Mouse (Mus musculus) liver, embryonic 14.5 days (tissue): ENCODE results near the gene Bcar3. TPM values are rescaled to one million over a fixed set of nuclear protein-coding genes. Genes with fewer than 3 reads are reported as not detected.
A peak's percentile ranks its signal among the peaks of the same experiment; 100 is the strongest.

Experiments used
- ATAC-seq: fragments of 200-750 bp; cut with Nextera tagmentation; 2 replicates; pipeline ENCODE4 v1.8.0; 2017; ENCODE audit warnings: moderate number of reproducible peaks, mild to moderate bottlenecking, moderate library complexity; ENCODE audit not compliant: insufficient read depth
- DNase-seq, 3 experiments: peaks; one replicate each; pipeline ENCODE4 v3.0.0-alpha.2; 2012 to 2013; ENCODE audit warnings: low read depth in 3 of 3, low spot score in 3 of 3
- H3K27ac ChIP-seq: fragments of 300-500 bp; sonication (generic); 2 replicates; pipeline ENCODE4 v1.5.1; 2014; ENCODE audit warnings: moderate library complexity, mild to moderate bottlenecking, control low read depth, inconsistent platforms
- H3K27me3 ChIP-seq: fragments of 300-500 bp; sonication (generic); 2 replicates; pipeline ENCODE4 v1.6.1; 2014; ENCODE audit warnings: mild to moderate bottlenecking, low read length, moderate library complexity; ENCODE audit not compliant: control insufficient read depth, insufficient read depth
- H3K36me3 ChIP-seq: fragments of 300-500 bp; sonication (generic); replicated peaks from 2 replicates; pipeline ENCODE4 v1.6.1; 2014; ENCODE audit warnings: low read depth; ENCODE audit not compliant: control insufficient read depth, insufficient read depth
- H3K4me1 ChIP-seq, 2 experiments: fragments of 200-500 bp in 1 of 2; fragments of 300-500 bp in 1 of 2; sonication (generic) in 1 of 2; replicated peaks; 2 replicates each; pipeline ENCODE4 v1.6.1; 2012 to 2014; ENCODE audit warnings: antibody characterized with exemption in 1 of 2, inconsistent platforms in 1 of 2, low read length in 1 of 2; ENCODE audit not compliant: control insufficient read depth in 2 of 2, insufficient read depth in 2 of 2
- H3K4me2 ChIP-seq: fragments of 300-500 bp; sonication (generic); 2 replicates; pipeline ENCODE4 v1.6.1; 2014; ENCODE audit warnings: low read depth, mild to moderate bottlenecking, control low read depth, moderate library complexity
- H3K4me3 ChIP-seq, 2 experiments: fragments of 200-500 bp in 1 of 2; fragments of 300-500 bp in 1 of 2; sonication (generic) in 1 of 2; 2 replicates each; pipeline ENCODE4 v1.5.1; 2012 to 2014; ENCODE audit warnings: low read depth in 2 of 2, low read length in 2 of 2, mild to moderate bottlenecking in 2 of 2, control low read depth in 1 of 2, inconsistent platforms in 1 of 2, moderate library complexity in 1 of 2; ENCODE audit not compliant: insufficient read depth in 1 of 2
- H3K9ac ChIP-seq: fragments of 300-500 bp; sonication (generic); replicated peaks from 2 replicates; pipeline ENCODE4 v1.6.1; 2014; ENCODE audit warnings: mild to moderate bottlenecking, control low read depth, moderate library complexity
- H3K9me3 ChIP-seq: fragments of 300-500 bp; sonication (generic); 2 replicates; pipeline ENCODE4 v1.6.1; 2016; ENCODE audit warnings: low read length, mixed read lengths; ENCODE audit not compliant: control insufficient read depth
- CTCF ChIP-seq: IDR thresholded peaks from 2 replicates; pipeline ENCODE4 v1.5.1; 2016; ENCODE audit warnings: antibody characterized with exemption, low read depth, control low read depth
- EP300 ChIP-seq: IDR thresholded peaks from 2 replicates; pipeline ENCODE4 v1.6.1; 2016; ENCODE audit warnings: antibody characterized with exemption, low read depth
- WGBS: fragments of 180-500 bp; shearing (Covaris S2); extraction: QIAGEN DNeasy Blood & Tissue Kit; methylation state at CpG from one replicate; pipeline ENCODE4 v1.1.7; 2014; ENCODE audit not compliant: insufficient replicate concordance; 5-methylcytosine and 5-hydroxymethylcytosine counted together
- polyA plus RNA-seq, 2 experiments: library from polyadenylated mRNA; depleted of rRNA in 1 of 2; stranded (reverse) in 1 of 2; unstranded in 1 of 2; fragments of >200 nt; fragmentation: Nextera tagmentation in 1 of 2; extraction: Ambion mirVana in 1 of 2; gene quantifications; 2 replicates each; pipeline versions ENCODE4 v1.2.1 to v1.2.3; 2012 to 2014

Gene Bcar3
- polyA plus RNA-seq, 2 experiments: 3.1 to 3.5 TPM

DNA sequence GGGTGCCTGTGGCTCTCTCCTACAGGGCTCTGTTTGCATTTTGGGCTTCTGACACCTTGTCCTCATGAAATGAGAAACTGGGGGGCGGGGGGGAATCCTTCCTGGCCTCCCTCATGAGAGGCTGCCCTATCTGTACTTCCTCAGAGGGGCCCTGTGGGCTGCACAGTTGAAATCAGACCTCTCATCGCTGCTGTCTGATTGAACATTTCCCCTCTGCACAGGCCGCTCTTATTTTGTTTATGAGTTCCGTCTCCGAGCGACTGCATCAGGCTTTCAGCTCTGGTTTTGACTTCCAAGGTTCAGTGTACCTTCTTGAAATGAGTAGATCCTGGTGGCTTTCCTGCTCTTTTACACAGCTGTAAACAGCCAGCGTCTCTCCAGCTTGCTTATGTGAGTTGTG, 40.4 kb downstream of the Bcar3 start:
- Histone ChIP-seq H3K27ac (no peak overlapping the region), H3K9me3 (no peaks in the 10 kb centered on the region), H3K4me1 (peaks cover 0 to 6% of the 10 kb centered on the region in 2 experiments; a peak in 2 of 4 replicates), H3K27me3 (no peaks in the 10 kb centered on the region), H3K36me3 (no peaks in the 10 kb centered on the region), H3K4me2 (no peak overlapping the region), H3K9ac (no peak overlapping the region), H3K4me3 (no peak overlapping the region)
- TF ChIP-seq EP300: no peak
- TF ChIP-seq CTCF: no peak
- no peak for DNase-seq
- ATAC-seq: no peak
- WGBS: 18% methylated on average over 7 of the region's 7 CpGs

DNA sequence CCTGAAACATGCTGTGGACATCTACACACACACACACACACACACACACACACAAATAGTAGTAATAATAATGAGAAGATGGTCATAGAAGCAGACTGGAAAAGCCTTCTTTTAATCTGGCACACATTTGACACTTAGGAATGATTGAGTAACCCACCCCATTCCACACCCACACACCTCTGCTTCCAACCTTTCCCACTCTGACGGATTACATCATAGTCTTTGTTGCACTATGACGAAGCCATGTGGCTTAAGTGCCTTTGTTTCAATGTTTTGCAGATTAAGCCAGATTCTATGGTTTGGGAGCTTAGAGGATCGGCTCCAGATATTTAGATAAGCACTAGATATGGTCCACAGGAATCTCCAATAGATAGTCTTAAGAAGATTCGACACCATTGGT, 42.1 kb downstream of the Bcar3 start:
- TF ChIP-seq EP300 (no peak), CTCF (no peak)
- Histone ChIP-seq H3K27me3 (no peaks in the 10 kb centered on the region), H3K4me2 (no peak overlapping the region), H3K9me3 (no peaks in the 10 kb centered on the region), H3K4me3 (no peak overlapping the region), H3K9ac (no peak overlapping the region), H3K4me1 (peaks cover 0 to 6% of the 10 kb centered on the region in 2 experiments; a peak in 2 of 4 replicates), H3K36me3 (no peaks in the 10 kb centered on the region), H3K27ac (no peak overlapping the region)
- 52% methylated on average over 4 of the region's 4 CpGs for WGBS
- ATAC-seq: no peak
- no peak for DNase-seq

DNA sequence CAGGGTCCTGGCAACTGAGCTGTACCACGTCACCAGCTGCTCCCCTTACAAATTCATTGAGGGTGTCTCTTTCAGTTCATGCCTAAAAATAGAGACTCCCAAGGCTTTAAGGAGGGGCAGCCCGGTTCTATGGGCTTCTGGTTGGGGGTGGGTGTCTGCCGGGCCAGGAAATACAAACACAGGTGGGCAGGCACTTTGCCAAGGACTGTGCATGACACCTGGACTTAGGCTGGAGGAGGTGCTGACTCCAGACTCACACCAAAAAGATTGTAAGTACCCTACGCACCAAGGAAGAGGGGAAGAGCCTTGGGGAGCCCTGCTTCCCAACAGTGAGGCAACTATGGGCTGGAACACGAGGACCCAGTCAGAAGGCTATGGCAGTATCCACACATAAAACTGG, 44.1 kb downstream of the Bcar3 start:
- Histone ChIP-seq H3K36me3 (no peaks in the 10 kb centered on the region), H3K9ac (no peak overlapping the region), H3K4me2 (no peak overlapping the region), H3K4me1 (peaks cover 0 to 6% of the 10 kb centered on the region in 2 experiments; a peak in 2 of 4 replicates), H3K4me3 (no peak overlapping the region), H3K9me3 (no peaks in the 10 kb centered on the region), H3K27ac (no peak overlapping the region), H3K27me3 (no peaks in the 10 kb centered on the region)
- ATAC-seq (no peak), DNase-seq (no peak)
- TF ChIP-seq CTCF (no peak), EP300 (no peak)
- WGBS: 48% methylated on average over 5 of the region's 5 CpGs

DNA sequence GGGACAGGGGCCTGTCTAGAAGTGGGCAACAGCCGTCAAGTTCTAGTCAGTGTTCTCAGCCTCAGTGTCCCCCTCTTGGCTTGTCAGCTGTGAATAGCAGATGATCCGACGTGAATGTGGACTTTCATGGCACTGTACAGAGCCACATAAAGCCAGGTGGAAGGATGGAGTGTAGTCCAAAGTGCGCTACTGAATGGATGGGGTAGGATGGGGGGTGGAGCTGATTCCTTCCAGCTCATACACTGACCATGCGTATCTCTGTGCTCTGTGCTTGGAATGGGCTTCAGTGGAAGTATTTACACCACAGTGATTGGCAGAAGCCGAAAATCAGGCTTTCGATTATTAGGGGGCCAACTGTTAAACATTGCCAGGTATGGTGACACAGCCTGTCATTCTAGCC, 45.0 kb downstream of the Bcar3 start:
- ATAC-seq (0 out of 2 replicates have a peak, but pooled peaks have one; percentile 21), DNase-seq (no peak)
- no peak for TF ChIP-seq EP300
- no peak for TF ChIP-seq CTCF
- Histone ChIP-seq H3K4me1 (peaks cover 0 to 6% of the 10 kb centered on the region in 2 experiments; a peak in 2 of 4 replicates), H3K4me2 (no peak overlapping the region), H3K4me3 (no peak overlapping the region), H3K9me3 (no peaks in the 10 kb centered on the region), H3K36me3 (no peaks in the 10 kb centered on the region), H3K9ac (no peak overlapping the region), H3K27ac (no peak overlapping the region), H3K27me3 (no peaks in the 10 kb centered on the region)
- WGBS: 66% methylated on average over 7 of the region's 7 CpGs

DNA sequence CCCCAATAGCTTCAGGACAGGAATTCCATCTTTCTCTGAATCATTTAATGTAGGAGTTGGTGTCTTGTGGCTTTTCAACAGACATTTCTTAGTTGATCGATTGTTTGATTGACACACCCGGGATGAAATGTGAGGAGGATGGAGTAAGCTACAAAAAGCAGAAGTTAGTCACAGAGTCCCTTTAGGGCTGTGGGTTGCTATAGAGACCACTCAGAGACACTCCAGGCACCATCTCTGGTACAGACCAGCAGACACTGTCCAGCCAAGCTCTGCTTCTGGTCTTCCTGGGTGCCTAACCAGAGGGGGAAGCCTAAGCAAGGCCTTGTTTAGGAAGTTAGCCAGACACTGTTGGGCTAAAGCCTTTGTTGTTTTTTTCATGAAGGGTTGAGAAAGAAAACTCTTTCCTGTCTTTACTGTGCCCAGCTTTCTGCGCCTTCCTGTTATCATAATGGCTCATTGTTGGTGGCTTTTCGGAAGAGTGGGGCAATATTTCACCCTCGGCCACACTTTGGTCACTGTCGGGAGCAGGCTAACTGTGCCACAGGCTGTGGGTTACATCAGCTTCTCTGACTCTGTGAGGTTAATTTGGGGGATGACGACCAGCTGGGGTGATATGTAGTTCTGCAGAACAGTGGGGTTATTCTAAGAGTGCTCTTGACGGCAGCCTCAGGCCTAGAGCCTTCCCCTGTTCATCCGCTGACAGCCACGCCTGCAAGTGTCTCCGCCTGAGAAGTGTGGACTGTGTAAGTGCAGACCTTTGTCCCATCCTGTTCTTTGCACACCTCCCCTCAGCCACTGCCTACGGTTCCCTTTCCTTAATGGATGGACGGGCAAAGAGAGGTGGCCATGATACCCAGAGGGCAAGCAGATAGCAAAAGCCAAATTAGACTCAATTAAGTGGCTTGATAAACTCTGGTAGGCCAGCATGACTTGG, 46.5 kb downstream of the Bcar3 start:
- no peak overlapping the region for H3K9ac ChIP-seq
- 33% methylated on average over 13 of the region's 13 CpGs for WGBS
- H3K27ac ChIP-seq: no peak overlapping the region
- peaks cover 0 to 6% of the 10 kb centered on the region in 2 experiments; a peak in 2 of 4 replicates for H3K4me1 ChIP-seq
- H3K36me3 ChIP-seq: no peaks in the 10 kb centered on the region
- H3K9me3 ChIP-seq: no peaks in the 10 kb centered on the region
- H3K4me3 ChIP-seq: no peak overlapping the region
- DNase-seq (peak in 1 of 3 experiments; percentile 9), ATAC-seq (no peak)
- no peaks in the 10 kb centered on the region for H3K27me3 ChIP-seq
- no peak for TF ChIP-seq CTCF
- TF ChIP-seq EP300: no peak
- H3K4me2 ChIP-seq: no peak overlapping the region
